Mouse (Mus musculus) v-Abl transformed pro-B cells (cell line): ENCODE data around the gene Rd3l.
"Not testable (repeated sequence)": the region's sequence is repeated elsewhere in the genome, so short reads cannot be mapped to it uniquely, and the experiment has no call there.

Source experiments
- in situ Hi-C, 2 experiments: fragments of 400-800 bp; cut with MboI; formaldehyde crosslinking; loops; one replicate each; pipeline ENCODE4 v1.15.1; 2025; ENCODE audit not compliant: unreplicated experiment in 2 of 2

Rd3l gene

GRCm38 (mm10) chr12:111971231-111971686, 9.9 kb downstream of the Rd3l start, which contains the start of gene Tdrd9:
Gene Tdrd9 (plus strand): TSS chr12:111971559.
- in situ Hi-C loops: loop anchor here in 1 of 2 experiments (25.0 kb wide), 1 partner anchor 1084 kb away; the partner anchor contains the start of genes Cinp and Tecpr2

- in situ Hi-C loops: loop anchor here in 1 of 2 experiments (25.0 kb wide), 1 partner anchor 1083 kb away; the partner anchor contains the start of genes Cinp and Tecpr2
These were observed 11.0 kb downstream of the Rd3l start for GRCm38 (mm10) chr12:111970085-111970484.

GRCm38 (mm10) chr12:111966683-111967173, 14.4 kb downstream of the Rd3l start, which contains the start of gene Atp5mpl:
Gene Atp5mpl (minus strand): TSS chr12:111966977.
- in situ Hi-C loops: loop anchor here in 1 of 2 experiments (25.0 kb wide), 1 partner anchor 1079 kb away; the partner anchor contains the start of genes Cinp and Tecpr2

GRCm38 (mm10) chr12:111963339-111963738, 17.8 kb downstream of the Rd3l start:
- in situ Hi-C loops: loop anchor here in 1 of 2 experiments (25.0 kb wide), 1 partner anchor 1076 kb away; the partner anchor contains the start of genes Cinp and Tecpr2

GRCm38 (mm10) chr12:111958101-111958865, 22.8 kb downstream of the Rd3l start:
- in situ Hi-C loops: loop anchor here in 1 of 2 experiments (25.0 kb wide), 1 partner anchor 1071 kb away; the partner anchor contains the start of genes Cinp and Tecpr2

GRCm38 (mm10) chr12:111956173-111956572, 24.9 kb downstream of the Rd3l start:
- in situ Hi-C loops: loop anchor here in 1 of 2 experiments (25.0 kb wide), 1 partner anchor 1069 kb away; the partner anchor contains the start of genes Cinp and Tecpr2

- in situ Hi-C loops: loop anchor here (5.0 to 25.0 kb wide), 7 partner anchors 41 to 1064 kb away; partner anchors contain the start of genes Cinp (in 1 of the 2) and Tecpr2 (in 1 of the 2)
These were observed 29.4 kb downstream of the Rd3l start for GRCm38 (mm10) chr12:111951701-111952100.

- in situ Hi-C loops: loop anchor here (5.0 to 25.0 kb wide), 7 partner anchors 42 to 1063 kb away; partner anchors contain the start of genes Cinp (in 1 of the 2) and Tecpr2 (in 1 of the 2)
These were observed 30.6 kb downstream of the Rd3l start for GRCm38 (mm10) chr12:111950486-111950885.

GRCm38 (mm10) chr12:111946716-111947115, 34.4 kb downstream of the Rd3l start:
- in situ Hi-C loops: no loop called here

- in situ Hi-C loops: not testable (repeated sequence)
These were observed 35.1 kb downstream of the Rd3l start for GRCm38 (mm10) chr12:111945765-111946655.

GRCm38 (mm10) chr12:111945115-111945514, 36.0 kb downstream of the Rd3l start:
- in situ Hi-C loops: no loop called here

- in situ Hi-C loops: not testable (repeated sequence)
These were observed 36.8 kb downstream of the Rd3l start for GRCm38 (mm10) chr12:111944065-111944987.

- in situ Hi-C loops: no loop called here
These were observed 37.6 kb downstream of the Rd3l start for GRCm38 (mm10) chr12:111943421-111944064.

- in situ Hi-C loops: no loop called here
These were observed 42.4 kb downstream of the Rd3l start for GRCm38 (mm10) chr12:111938623-111939177.

GRCm38 (mm10) chr12:111936706-111937550, 44.2 kb downstream of the Rd3l start:
- in situ Hi-C loops: no loop called here

GRCm38 (mm10) chr12:111933971-111934370, 47.1 kb downstream of the Rd3l start:
- in situ Hi-C loops: no loop called here

GRCm38 (mm10) chr12:111933032-111933704, 47.9 kb downstream of the Rd3l start:
- in situ Hi-C loops: no loop called here
